Mouse (Mus musculus) large intestine, adult 2 months (tissue): ENCODE data around the gene Igfbp5. TPM values are rescaled to one million over a fixed set of nuclear protein-coding genes. Genes with fewer than 3 reads are reported as not detected.

ENCODE experiments used
- DNase-seq: peaks from one replicate; pipeline ENCODE4 v3.0.0-alpha.2; 2012; ENCODE audit warnings: low read depth, low spot score
- WGBS: fragments of 180-500 bp; shearing (Covaris S2); methylation state at CpG from one replicate; pipeline ENCODE4 v1.1.7; 2018; 5-methylcytosine and 5-hydroxymethylcytosine counted together
- polyA plus RNA-seq: library from polyadenylated mRNA; depleted of rRNA; stranded (reverse); fragments of >200 nt; gene quantifications from 2 replicates; pipeline ENCODE4 v1.2.3, GENCODE M21; 2012

Igfbp5 gene
- polyA plus RNA-seq, 1 experiment = 13.5 TPM

DNA sequence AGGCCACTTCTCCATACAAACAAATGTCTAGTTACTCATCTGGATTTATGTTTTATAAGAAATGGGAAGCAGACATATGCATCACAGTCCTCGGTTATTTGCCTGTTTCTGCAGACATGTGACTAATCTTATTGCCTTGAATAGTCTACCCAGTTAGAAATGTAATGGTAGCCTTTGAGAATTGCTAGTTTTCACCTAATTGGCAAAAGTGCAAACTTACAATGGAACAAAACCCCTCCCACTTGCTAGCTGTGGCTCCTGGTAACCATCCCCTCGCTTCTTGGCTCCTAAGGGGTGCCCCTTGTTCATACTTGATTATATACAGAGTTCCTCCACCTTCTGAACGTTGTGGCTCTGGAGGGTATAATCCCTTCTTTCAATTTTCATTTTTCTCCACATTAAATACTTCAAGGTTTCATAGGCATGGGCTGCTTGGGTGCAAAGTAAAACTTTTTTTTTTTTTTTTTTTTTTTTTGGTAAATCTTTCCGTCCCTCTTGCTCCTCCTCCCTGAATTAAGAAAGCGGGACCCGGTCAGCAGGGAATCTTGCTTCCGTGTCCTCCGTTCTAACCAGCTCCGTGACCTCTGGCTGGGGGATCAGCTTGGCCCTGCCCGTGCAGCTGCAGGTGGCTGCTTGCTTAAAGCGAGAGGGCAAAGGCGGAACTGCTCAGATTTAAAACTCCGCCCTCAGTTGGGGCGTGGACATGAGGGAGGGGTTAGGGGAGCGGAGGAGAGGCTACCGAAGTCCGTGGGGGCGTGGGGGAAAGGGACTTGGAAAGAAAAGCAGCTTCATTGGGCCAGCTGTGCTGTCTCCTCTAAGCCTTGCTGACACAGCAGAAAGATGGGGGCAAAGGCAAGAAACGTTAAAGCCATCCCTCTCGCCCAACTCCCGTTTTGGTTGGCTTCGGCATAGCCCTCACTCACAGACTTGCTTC is 4.7 kb downstream of the Igfbp5 start:
- WGBS = 8% methylated on average over 22 of the region's 22 CpGs

GRCm38 (mm10) chr1:72869275-72869674 is 5.4 kb downstream of the Igfbp5 start:
- no peak for DNase-seq

More for the DNA sequence above, 4.7 kb downstream of the Igfbp5 start:
- no peak for DNase-seq

DNA sequence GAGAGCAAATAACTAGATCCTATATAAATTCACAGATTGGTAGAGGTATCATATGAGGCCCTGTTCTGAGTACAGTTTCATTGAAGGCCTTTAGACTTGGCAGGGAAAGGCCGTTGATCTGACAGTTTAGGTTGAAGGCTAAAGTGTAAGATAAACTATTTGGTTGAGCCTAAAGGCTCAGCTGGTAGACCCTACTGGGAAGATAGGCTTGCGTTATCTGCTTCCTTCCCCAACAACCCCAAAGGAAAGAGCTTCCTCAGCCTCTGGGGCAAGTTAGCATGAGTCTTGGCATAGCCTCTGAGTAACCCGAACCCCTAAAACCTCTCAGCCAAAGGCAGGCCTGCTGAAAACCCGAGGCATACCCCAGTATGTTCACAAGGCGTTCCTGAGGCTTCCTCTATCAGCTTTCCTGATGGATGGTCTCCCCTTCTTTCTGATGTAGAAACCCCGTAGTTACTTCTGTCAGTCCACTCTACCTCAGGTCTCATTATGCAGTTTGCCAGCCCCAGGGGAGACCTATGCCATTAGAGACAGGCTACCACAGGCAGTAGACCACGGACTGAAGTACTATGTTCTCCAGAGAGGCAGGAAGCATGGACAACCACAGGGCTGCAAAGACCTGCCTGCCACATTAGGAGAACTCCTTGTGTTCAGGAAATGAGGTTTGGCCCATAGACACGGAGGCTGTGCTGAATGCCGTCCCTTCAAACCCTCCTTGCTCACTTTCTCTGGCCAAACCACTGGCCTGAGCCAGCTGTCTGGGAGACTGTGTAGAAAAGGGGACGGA is 6.1 kb downstream of the Igfbp5 start:
- no peak for DNase-seq
- WGBS = 79% methylated on average over 10 of the region's 10 CpGs

GRCm38 (mm10) chr1:72867346-72867745 is 7.3 kb downstream of the Igfbp5 start:
- DNase-seq = no peak
- WGBS = 50% methylated on average over 1 of the region's 1 CpGs

GRCm38 (mm10) chr1:72866417-72866816 is 8.3 kb downstream of the Igfbp5 start:
- 58% methylated on average over 5 of the region's 5 CpGs for WGBS
- DNase-seq = no peak

GRCm38 (mm10) chr1:72865900-72866299 is 8.8 kb downstream of the Igfbp5 start:
- no peak for DNase-seq
- WGBS = 35% methylated on average over 6 of the region's 6 CpGs

DNA sequence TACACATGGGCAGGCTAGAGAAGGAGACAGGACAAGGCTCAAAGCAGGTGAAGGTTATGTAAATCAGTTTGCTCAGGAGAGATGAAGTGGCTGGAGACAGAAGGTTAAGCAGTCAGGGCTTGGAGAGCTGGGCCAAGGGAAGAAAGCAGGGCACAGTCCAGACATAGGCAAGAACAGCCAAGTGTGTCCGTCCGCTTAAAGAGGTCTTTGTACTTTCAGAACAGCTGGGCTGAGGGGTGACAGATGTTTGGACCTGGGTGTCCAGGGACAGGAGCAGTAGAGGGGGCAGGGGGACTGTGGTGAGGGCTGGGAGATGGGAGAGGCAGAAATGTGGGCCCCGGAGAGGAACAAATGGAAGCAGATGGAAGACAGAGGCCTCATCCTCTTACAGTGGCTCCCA is 10.4 kb downstream of the Igfbp5 start:
- 78% methylated on average over 3 of the region's 3 CpGs for WGBS

GRCm38 (mm10) chr1:72863692-72864091 is 11.0 kb downstream of the Igfbp5 start:
- 87% methylated on average over 8 of the region's 8 CpGs for WGBS
- no peak for DNase-seq

More for the DNA sequence above, 10.4 kb downstream of the Igfbp5 start:
- no peak for DNase-seq

DNA sequence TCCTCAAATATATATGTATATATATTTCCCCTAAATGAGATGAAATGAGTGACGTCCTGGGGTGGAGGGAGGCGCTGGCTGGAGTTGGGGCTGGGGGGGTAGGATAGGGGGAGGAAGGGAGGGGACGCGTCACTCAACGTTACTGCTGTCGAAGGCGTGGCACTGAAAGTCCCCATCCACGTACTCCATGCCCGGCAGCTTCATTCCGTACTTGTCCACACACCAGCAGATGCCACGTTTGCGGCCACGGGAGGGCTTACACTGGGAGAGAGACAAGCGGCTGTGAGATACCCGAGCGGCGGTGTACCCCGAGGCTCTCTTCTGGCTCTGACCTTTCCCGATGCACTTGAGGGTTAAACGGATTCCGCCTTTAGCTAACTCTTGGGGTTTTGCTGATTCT is 12.4 kb downstream of the Igfbp5 start:
- no peak for DNase-seq
- WGBS = 85% methylated on average over 21 of the region's 21 CpGs

- WGBS = 59% methylated on average over 2 of the region's 2 CpGs
Measured at GRCm38 (mm10) chr1:72861702-72862101, 13.0 kb downstream of the Igfbp5 start.

DNA sequence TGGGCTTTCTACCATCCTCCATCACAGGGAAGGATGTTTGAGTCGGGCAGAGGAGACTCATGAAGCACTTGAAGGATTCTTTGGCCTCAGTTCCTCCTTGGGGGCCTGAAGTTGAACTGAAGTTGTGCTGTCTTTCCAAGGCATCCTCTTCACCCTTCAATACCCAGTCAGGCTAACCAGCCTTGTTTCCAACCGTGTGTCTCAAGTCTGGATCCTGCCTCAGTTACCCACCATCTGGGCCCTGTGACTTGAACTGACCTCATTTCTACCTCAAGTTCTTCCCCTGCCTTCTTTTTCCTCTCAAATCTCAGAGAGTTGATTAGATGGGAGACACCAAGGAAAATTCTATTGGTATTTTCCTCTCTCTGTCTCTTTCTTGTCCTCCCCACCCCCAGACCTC is 14.2 kb downstream of the Igfbp5 start:
- DNase-seq = no peak
- WGBS = 79% methylated on average over 2 of the region's 2 CpGs

More at GRCm38 (mm10) chr1:72861702-72862101, 13.0 kb downstream of the Igfbp5 start:
- DNase-seq = no peak

GRCm38 (mm10) chr1:72859963-72860362 is 14.7 kb downstream of the Igfbp5 start:
- DNase-seq = no peak
- WGBS = 95% methylated on average over 9 of the region's 9 CpGs

DNA sequence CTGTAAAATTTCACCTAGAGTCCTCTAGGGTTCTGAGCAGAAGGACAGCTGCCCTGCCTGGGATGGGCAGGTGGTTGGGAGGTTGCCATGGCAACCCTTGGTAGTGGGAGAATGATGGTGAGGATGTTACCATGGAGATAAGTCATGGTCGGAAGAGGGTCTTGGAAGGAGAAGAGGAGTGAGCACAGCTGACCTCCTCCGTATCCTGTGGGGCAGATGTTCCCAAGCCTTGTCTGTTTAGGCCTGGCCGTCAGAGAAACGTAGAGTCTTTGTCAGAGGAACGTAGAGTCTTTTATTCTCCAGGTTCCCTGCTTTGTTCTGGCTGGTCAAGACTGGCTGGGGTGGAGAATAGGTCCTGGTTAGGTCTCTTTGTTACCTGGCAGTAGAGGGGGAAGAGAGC is 15.8 kb downstream of the Igfbp5 start:
- WGBS = 84% methylated on average over 5 of the region's 5 CpGs
- no peak for DNase-seq

GRCm38 (mm10) chr1:72858286-72858685 is 16.4 kb downstream of the Igfbp5 start:
- no peak for DNase-seq
- WGBS = 82% methylated on average over 9 of the region's 9 CpGs

- DNase-seq = no peak
- 67% methylated on average over 5 of the region's 5 CpGs for WGBS
Measured at GRCm38 (mm10) chr1:72857631-72858030, 17.1 kb downstream of the Igfbp5 start.

- no peak for DNase-seq
- WGBS = 75% methylated on average over 7 of the region's 7 CpGs
Measured at GRCm38 (mm10) chr1:72857142-72857541, 17.5 kb downstream of the Igfbp5 start.

GRCm38 (mm10) chr1:72856209-72856909 is 18.3 kb downstream of the Igfbp5 start:
- 76% methylated on average over 19 of the region's 19 CpGs for WGBS

DNA sequence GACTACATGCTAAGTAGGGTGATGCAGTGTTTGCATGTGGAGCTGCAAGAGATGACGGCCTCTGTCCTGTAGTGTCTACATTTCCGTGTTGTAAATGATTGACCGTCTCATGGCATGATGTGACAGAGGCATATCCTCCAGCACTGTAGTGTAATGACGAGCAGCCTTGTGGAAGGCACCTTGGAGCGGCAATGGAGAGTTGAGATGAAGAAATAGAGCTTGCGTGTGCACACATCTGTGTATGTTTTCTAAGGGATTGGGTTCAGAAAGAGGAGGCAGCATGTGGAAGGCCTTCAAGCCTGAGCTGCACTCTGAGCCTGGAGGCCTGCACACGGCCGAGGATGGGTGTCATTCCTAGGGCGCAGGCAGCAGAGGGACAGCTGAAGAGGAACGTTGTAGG is 19.0 kb downstream of the Igfbp5 start:
- whole genome bisulfite sequencing = 79% methylated on average over 10 of the region's 10 CpGs
- DNase-seq = no peak

More at GRCm38 (mm10) chr1:72856209-72856909, 18.3 kb downstream of the Igfbp5 start:
- no peak for DNase-seq

DNA sequence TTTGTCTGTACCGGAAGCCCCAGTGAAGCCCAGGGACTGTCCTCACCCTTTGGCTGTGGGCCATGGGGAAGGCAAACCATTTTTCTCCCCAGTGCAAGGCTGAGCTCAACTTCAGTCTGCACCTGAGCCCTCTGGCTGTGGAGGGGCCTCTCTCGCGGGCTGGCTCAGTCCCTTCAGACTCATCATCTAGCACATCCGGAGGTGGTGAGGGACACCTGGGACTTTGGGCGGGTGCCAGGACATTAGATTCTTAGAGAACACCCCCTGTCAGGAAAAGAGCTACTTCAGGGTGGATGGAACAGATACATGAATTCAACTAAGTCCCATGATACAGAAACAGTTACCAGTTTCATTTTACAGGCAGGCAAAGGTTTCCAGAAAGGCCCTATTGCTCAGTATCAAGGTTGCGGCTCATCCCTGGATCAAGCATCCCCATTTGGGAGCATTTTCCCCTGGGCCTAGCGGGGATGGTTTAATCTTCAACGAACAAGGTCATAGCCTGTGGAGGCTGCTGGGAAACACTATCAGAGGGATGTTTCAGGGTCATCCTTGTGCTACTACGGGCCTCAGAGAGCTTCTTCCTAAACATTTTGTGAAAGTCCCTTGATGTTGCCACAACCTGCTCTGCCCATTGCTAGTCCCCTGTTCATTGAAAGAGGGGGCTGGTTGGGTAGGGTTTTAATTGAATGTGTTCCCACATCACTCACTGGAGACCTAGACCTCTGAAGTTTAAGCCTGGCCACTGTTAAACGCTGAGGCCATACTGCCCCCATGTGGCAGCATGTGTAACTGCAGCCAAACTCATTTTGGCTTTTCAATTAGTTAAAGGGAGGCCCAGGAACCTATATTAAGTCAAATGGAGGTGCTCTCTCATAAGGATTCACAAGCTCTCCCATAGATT is 20.1 kb downstream of the Igfbp5 start:
- DNase-seq = no peak
- 43% methylated on average over 10 of the region's 10 CpGs for WGBS
